Mouse (Mus musculus) T-cell, adult 2 months (primary cell): ENCODE results near the gene Tshz3.

Source experiments
- DNase-seq: peaks from one replicate; pipeline ENCODE4 v3.0.0; 2022; ENCODE audit warnings: low spot score

Gene Tshz3

GRCm38 (mm10) chr7:36697856-36698588, at the start of gene Tshz3:
Gene Tshz3 (plus strand): TSS chr7:36698118.
- DNase-seq, result no peak

GRCm38 (mm10) chr7:36655931-36656330, 42.0 kb upstream of the Tshz3 start:
- no peak for DNase-seq

GRCm38 (mm10) chr7:36656401-36656800, 41.5 kb upstream of the Tshz3 start:
- DNase-seq, result no peak

- DNase-seq, result no peak
These were observed 39.6 kb upstream of the Tshz3 start for GRCm38 (mm10) chr7:36658331-36658730.

GRCm38 (mm10) chr7:36659265-36659664, 38.7 kb upstream of the Tshz3 start:
- DNase-seq, result no peak

GRCm38 (mm10) chr7:36660654-36661053, 37.3 kb upstream of the Tshz3 start:
- DNase-seq, result no peak

GRCm38 (mm10) chr7:36663431-36663830, 34.5 kb upstream of the Tshz3 start:
- no peak for DNase-seq

- no peak for DNase-seq
These were observed 30.2 kb upstream of the Tshz3 start for GRCm38 (mm10) chr7:36667767-36668166.

- DNase-seq, result no peak
These were observed 19.9 kb upstream of the Tshz3 start for GRCm38 (mm10) chr7:36678031-36678430.

- no peak for DNase-seq
These were observed 19.4 kb upstream of the Tshz3 start for GRCm38 (mm10) chr7:36678510-36678909.

GRCm38 (mm10) chr7:36679031-36679618, 18.8 kb upstream of the Tshz3 start:
- DNase-seq, result no peak

GRCm38 (mm10) chr7:36679866-36680458, 18.0 kb upstream of the Tshz3 start:
- DNase-seq, result no peak

GRCm38 (mm10) chr7:36687508-36687907, 10.4 kb upstream of the Tshz3 start:
- no peak for DNase-seq

GRCm38 (mm10) chr7:36689049-36689793, 8.7 kb upstream of the Tshz3 start:
- no peak for DNase-seq

GRCm38 (mm10) chr7:36690551-36690950, 7.4 kb upstream of the Tshz3 start:
- DNase-seq, result no peak

GRCm38 (mm10) chr7:36691617-36692016, 6.3 kb upstream of the Tshz3 start:
- DNase-seq, result no peak

GRCm38 (mm10) chr7:36692381-36692780, 5.5 kb upstream of the Tshz3 start:
- DNase-seq, result no peak

- DNase-seq, result no peak
These were observed 4.8 kb upstream of the Tshz3 start for GRCm38 (mm10) chr7:36693081-36693480.

- DNase-seq, result no peak
These were observed 3.2 kb upstream of the Tshz3 start for GRCm38 (mm10) chr7:36694642-36695191.

GRCm38 (mm10) chr7:36695276-36695675, 2.6 kb upstream of the Tshz3 start:
- no peak for DNase-seq

- no peak for DNase-seq
These were observed 2.1 kb upstream of the Tshz3 start for GRCm38 (mm10) chr7:36695791-36696241.

GRCm38 (mm10) chr7:36696406-36697117, 1.4 kb upstream of the Tshz3 start:
- DNase-seq, result no peak
